Mouse (Mus musculus): Measurements from ENCODE around the gene Cpped1.

Cpped1 gene

DNA sequence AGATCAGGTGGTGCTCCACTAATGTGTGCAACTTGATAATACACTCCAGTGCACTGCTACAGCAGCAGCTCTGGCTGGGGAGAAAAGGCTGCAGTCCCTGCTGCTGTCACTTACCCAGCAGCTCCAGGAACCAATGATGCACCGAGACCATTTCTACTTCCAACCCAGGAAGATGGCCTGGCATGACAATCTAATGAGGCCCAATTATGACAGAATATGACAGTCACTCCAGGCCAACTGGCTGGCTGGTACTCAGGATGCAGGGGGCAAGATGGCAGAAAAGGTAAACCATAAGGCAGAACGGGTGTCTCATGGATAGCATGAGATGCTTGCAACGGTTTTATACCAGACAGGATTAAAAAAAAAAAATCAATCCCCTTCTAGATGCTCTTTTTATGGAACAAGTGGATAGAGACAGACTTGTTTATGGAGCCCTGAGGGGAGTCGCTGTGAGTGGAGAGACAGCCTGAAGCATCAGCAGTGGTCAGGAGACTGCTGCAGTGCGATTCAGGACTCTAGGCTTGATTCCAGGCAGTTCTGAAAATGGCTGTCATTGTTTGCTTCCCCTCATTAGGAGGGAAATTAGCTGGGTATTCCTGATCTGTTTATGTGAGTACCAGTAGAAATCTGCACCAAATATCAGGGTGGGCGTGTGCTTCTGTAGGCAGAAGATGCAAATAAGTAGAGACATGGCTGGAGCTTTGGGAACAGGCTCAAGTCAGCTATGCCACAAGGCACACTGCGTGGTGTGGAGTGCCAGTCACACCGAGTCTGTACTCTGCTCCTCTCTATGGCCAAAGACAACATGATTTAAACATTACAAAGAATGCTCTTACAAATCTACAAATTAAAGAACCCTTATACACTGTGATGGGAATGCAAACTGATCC is 56.3 kb downstream of the Cpped1 start:
- POLR2A ChIA-PET, result no interaction called here
- CTCF ChIA-PET, result no interaction called here

DNA sequence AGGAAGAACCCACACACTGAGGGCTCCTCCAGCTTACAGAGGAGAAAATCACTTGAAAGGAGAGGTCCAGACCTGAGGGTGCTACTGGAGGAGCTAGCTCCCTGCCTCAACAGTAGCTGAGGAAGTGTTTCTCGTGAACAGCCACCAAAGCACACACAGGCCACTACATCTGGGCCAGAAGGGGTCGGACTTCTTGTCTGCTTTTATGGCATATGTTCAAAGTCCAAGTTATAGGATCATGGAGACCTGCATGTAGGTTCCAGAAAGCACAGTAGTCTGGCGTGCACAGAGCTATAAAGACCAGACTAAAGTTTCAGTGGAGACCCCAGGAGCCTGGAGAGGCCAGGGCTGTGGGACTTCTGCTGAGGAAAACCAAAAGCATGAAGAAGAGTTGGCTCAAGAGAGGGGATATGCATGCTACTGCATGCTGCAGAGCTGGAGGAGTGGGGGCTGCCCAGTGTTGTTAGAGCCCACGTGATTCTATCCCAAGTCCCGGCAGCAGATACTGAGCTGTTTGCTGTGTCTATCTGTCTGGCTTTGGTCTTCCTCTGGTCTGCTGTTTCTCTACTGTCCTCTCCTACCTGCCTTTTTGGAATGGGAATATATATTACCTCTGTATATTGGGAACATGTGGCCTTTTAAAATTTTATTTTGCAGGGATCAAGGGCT is 60.1 kb downstream of the Cpped1 start:
- ChIA-PET CTCF (no interaction called here), POLR2A (interaction anchor here in 1 of 4 experiments (1.1 kb wide), 1 partner anchor 27 kb away, joined by 3 read pairs; no protein-coding TSS in a partner anchor)

DNA sequence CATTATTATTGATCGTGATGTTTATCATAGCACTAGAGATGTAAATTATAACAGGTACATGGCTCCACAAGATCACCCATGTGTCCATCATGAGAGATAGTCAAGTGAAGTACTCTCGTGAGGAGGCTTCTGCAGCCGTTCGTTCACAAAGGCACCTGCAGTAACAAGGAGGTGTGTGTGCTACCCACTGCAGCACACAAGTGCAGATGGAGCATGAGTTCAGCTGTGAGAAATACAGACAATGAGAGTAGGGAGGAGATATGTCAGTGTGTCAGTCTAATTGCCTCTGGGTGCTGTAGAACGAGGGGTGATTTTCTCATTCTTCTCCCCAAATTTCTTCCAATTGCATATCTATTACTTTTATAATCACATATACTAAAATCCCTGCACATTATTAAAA is 63.9 kb downstream of the Cpped1 start:
- CTCF ChIA-PET, result interaction anchor here in 2 of 4 experiments (0.6 to 0.7 kb wide), 2 partner anchors 123 to 765 kb away, joined by 3 read pairs; no protein-coding TSS in a partner anchor

DNA sequence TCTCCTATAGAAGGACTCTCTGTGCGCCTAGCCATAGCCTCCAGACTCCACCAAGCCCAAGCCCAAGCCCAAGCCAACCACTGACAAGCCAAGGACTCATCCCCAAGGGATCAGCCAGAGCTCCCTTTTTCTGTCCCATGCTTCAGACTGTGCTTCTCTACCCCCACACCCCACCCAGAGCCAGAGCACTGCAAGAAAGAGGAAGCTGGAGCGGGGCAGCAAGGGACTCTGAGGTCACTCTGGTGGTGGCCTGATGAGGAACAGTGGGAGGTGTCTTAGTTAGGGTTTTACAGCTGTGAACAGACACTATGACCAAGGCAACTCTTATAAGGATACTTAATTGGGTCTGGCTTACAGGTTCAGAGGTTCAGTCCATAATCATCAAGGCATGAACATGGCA is 65.8 kb downstream of the Cpped1 start:
- POLR2A ChIA-PET, result interaction anchor here in 1 of 4 experiments (0.7 to 0.9 kb wide), 2 partner anchors 9 to 25 kb away, joined by 3 read pairs; no protein-coding TSS in a partner anchor
- CTCF ChIA-PET, result interaction anchor here in 1 of 4 experiments (0.6 kb wide), 1 partner anchor 1057 kb away, joined by 3 read pairs; no protein-coding TSS in a partner anchor

More for the DNA sequence above, 63.9 kb downstream of the Cpped1 start:
- POLR2A ChIA-PET, result interaction anchor here in 1 of 4 experiments (1.0 kb wide), 1 partner anchor 59 kb away, joined by 3 read pairs; no protein-coding TSS in a partner anchor

DNA sequence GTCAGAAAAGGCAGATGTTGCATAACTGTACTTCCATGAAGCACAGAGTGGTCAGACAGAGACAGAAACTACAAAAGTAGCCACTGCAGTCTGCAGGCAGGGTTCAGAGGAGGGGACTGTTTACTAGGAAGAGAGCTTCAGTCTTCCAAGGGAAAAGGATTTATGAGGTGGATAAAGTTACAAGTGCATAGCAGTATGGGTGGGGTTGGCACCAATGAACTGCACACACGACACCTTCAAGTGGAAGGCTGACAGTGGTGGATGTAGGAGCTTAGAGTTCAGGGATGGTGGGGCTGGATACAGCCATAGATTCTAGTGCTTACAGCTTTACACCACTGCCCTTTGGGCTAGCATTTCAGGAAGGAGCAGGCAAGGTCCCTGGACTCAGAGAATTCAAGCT is 75.8 kb downstream of the Cpped1 start:
- CTCF ChIA-PET, result no interaction called here

DNA sequence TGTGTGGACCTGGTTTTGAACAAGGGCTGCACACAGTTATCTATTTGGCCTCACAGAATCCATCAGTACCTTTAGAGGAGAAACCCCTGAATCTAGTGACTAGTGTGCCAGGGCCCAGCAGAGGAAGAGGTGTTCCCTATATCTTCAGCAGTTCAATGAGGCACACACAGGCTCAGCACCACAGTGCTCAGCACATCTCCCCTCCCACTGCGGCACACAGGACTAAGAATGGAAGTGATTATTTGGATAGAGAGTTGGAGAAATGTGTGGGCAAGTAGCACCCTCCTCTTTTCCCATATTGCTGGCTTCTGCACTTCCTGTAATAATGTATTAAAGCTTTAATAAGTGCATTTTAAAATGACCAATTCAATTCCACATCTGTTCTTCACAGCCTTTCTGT is 80.4 kb downstream of the Cpped1 start:
- ChIA-PET POLR2A (interaction anchor here in 1 of 4 experiments (0.6 kb wide), 1 partner anchor 367 kb away, joined by 3 read pairs; no protein-coding TSS in a partner anchor), CTCF (no interaction called here)

More for the DNA sequence above, 75.8 kb downstream of the Cpped1 start:
- POLR2A ChIA-PET, result interaction anchor here in 1 of 4 experiments (0.5 to 1.4 kb wide), 2 partner anchors 49 to 705 kb away, joined by 6 to 9 read pairs; no protein-coding TSS in a partner anchor

DNA sequence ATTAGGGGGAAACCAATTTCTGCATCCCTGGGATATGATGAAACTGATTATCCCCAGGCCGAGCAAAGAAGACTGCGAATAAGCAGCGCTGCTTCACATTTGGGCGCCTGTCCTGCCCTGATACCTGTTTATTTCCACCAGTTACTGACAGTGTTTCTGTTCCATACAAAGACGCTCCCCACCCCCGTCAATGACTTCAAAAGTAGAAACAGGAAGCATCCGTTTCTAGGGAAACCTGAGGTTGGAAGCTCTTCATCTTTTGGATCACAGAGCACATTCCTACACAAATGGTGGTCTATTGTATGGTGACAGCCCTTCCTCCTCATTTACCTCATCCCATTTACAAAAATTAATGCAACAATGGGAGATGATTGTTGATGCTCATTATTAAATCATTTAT is 84.4 kb downstream of the Cpped1 start:
- POLR2A ChIA-PET, result interaction anchor here in 1 of 4 experiments (1.0 to 1.2 kb wide), 3 partner anchors 8 to 182 kb away, joined by 3 read pairs; no protein-coding TSS in a partner anchor
- CTCF ChIA-PET, result no interaction called here

DNA sequence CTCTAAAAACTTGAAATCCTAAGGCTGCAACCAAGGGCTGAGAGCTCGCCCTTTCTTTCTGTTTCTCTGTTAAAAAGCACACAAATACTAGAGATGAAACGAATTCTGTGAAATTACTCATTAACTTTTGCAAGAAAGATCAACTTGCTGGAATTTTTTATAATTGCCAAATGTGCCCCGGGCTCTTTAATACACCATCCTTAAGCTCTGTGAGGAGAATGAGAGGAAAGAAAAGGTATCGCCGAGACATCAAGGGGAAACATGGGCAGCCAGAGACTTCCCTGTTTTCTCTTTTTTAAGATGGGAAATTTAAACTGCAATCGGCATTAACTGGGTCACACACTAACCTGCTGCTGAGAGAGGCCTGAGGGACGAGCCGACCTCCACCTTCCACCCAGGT is 84.9 kb downstream of the Cpped1 start:
- ChIA-PET POLR2A (interaction anchor here in 1 of 4 experiments (1.2 kb wide), 1 partner anchor 181 kb away, joined by 3 read pairs; no protein-coding TSS in a partner anchor), CTCF (no interaction called here)

DNA sequence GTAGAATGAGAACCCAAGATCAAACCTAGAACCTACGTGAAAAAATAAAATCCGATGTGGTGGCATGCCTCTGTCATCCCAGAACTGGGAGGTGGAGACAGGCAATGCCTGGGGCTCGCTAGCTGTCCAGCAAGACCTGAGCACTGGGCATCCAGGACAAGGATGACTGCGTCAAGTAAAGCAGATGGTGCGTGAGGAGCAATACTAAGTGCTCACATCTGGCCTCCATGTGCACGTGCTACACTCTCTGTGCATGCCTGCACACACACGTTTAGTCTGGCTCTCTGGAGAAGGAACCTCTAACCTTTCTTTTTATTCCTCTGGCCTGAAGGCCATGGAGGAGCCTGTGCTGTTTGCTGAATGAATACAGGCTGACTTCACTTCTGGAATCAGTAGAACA is 88.5 kb downstream of the Cpped1 start:
- POLR2A ChIA-PET, result no interaction called here
- CTCF ChIA-PET, result no interaction called here

DNA sequence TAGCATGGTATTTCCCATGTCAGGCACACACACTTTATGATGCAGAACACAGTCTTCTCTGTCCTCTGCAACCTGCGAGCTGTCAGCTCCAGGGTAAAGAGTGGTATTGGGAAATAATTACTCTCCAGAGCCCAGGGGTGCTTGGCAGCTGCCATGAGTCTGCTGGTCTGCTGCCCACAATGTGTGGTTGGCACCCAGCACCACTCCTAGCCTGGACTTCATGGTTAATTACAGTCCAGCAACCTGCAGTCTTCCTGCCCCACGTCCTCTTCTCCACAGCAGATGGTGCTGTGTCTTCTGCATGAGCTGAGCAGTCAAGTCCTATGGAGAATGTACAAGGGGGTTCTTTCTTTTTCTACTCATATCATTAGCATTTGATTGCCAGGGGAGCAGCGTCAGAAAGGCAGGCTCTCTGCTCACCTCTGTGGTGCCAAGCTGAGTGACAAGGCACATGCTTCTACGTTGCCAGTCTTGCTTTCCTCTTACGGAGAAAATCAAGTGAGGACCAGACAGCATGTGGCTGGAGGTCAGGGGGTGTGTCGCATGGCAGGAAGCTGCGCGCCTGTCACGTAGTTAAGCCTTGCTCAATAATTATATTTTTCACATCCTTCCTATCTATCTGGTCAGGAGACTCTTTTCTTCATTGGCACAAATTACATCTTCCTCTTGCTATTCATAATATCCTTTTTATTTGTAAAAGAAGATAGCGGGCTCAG is 94.2 kb downstream of the Cpped1 start:
- POLR2A ChIA-PET, result no interaction called here
- CTCF ChIA-PET, result no interaction called here

DNA sequence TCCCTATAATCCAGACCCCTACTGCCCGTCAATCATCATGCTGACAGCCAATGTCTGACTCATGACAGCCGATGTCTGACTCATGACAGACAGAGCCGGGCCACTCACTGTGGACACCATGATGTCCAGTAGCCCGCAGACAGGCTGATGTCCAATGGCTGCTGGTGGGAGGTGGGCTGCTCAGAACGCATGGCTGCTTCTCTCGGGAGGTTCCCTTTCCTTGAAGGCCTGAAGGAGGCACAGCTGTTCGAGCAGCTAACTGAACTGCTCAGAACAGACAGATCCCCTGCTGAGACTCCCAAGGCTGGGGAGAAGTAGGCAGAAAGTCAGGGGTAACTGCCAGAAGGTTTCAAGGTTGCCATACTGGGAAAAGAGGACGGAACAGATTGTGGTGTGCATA is 97.1 kb downstream of the Cpped1 start:
- ChIA-PET POLR2A (no interaction called here), CTCF (no interaction called here)

DNA sequence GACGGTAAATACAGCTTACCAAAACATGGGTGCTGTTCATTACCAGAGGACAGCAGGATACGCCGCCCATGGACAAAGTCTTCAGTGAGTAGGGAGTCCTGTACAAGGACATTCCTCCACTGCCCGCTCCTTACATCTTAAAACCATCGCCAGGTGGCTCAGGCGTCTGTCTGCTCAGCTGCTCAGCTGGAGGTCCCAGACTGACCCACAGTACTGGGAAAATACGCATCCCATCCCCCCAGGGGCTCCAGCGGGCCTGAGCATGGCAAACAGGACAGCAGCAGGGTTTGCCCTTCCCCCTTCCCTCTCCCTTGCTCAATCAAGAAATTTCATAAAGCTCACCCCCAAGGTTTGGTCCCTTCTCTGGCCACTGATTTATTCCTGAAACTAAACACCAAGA is 99.6 kb downstream of the Cpped1 start:
- ChIA-PET POLR2A (interaction anchor here in 1 of 4 experiments (0.6 to 0.7 kb wide), 3 partner anchors 23 to 1340 kb away, joined by 3 to 4 read pairs (median 3); no protein-coding TSS in a partner anchor), CTCF (interaction anchor here in 2 of 4 experiments (0.5 to 0.6 kb wide), 2 partner anchors 50 to 341 kb away, joined by 3 read pairs; no protein-coding TSS in a partner anchor)

DNA sequence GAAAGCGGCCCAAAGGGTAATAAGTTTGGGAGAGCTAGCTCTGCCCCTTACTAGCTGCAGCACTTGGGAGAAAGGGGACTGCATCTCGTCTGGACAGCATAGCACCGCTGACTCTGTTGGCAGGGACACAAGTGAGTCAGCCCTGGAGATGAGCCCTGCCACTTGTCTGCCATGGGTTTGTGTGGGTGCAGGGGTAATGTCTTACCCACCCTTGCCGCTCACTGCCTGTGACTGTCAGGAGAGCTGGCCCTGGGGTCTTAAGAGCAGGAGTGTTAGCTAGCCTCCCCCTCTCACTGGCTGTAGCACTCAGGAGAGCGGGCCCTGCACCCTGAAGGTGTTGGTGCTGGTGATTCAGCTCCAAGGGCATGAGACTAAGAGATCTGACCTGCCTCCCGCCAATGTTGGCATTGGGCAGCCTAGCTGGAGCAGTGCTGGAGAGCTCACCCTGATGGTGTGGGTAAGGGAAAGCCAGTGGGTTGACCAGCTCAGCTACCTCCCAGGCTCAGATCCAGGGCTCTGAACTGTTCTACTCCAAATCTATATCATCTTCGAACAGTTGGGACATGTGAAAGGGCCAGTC is 107.2 kb downstream of the Cpped1 start:
- POLR2A ChIA-PET, result interaction anchor here in 1 of 4 experiments (0.7 to 1.4 kb wide), 2 partner anchors 353 to 442 kb away, joined by 3 read pairs; no protein-coding TSS in a partner anchor

DNA sequence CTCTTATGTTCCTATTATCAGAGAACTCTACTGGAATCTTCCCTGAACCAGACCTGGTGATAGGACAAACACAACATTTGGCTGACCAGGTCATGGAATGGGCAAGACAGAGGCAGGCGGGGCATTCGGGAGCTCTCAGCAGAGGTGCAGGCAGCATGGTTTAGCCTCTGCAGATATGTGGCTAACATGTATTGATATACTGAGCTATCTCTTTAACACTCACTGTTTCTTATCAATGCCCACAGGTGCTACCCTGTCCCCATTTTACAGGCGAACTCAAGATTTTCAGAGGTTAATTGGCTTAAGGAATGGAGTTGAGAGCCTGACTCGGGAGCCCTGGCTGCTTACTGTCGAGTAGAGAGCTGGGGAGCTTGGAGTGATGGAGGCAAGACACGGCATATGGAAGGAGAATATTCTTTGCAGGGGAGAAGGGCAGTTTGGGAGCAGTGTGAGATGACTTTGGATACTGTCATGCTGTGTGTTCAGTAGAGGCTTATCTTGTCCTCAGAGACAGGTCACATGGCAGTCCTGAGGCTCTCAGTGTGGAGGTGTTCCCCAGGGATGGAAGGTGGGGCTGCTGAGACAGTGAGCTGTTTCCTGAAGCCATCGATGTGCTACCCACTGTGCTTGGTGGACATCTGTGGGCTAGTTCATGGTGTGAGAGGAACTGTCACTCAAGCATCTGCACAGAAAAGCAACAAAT is 113.3 kb downstream of the Cpped1 start:
- POLR2A ChIA-PET, result interaction anchor here in 1 of 4 experiments (1.0 to 1.8 kb wide), 2 partner anchors 9 to 12 kb away, joined by 3 read pairs; no protein-coding TSS in a partner anchor
- CTCF ChIA-PET, result interaction anchor here in 1 of 4 experiments (0.6 kb wide), 1 partner anchor 165 kb away, joined by 6 read pairs; no protein-coding TSS in a partner anchor

More for the DNA sequence above, 107.2 kb downstream of the Cpped1 start:
- CTCF ChIA-PET, result interaction anchor here in 1 of 4 experiments (0.6 kb wide), 1 partner anchor 35 kb away, joined by 4 read pairs; no protein-coding TSS in a partner anchor

DNA sequence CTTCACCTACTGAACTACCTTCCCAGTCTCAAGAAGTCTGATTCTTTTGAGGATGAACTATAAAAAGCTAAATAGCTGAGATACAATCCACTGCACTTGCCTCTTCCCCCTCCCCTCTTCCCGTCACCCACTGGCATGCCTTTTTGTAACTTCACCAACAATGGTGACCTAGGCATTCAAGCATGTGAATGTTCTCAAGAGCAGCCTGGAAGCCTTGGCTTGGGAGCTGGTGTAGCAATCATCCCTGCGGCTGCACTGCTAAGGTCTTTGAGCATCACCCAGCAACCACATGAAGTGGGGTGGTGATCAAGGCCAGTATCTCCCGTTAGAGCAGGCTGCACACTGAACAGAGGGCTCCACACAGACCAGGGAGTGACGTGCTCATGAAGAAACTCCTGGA is 114.6 kb downstream of the Cpped1 start:
- CTCF ChIA-PET, result no interaction called here
- POLR2A ChIA-PET, result interaction anchor here in 1 of 4 experiments (1.8 kb wide), 1 partner anchor 11 kb away, joined by 3 read pairs; no protein-coding TSS in a partner anchor

DNA sequence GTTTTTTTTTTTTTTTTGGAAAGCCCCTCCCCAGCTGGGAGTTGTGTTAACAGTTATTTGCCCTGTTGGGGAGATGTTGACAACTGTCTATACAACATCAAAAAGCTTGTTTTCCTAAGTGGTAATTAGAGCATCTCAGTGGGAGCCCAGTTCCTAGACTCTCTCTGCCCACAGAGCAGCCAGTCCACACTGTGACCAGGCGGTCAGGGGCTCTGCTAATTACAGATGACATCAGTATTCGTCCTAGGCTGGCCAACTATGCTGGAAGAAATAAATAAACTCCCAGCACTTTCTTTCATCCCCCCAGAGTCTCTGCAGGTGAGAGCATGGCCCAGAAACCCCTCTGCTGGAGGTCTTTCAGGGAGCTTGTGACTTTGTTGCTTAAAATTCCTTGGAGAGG is 115.9 kb downstream of the Cpped1 start:
- POLR2A ChIA-PET, result interaction anchor here in 1 of 4 experiments (0.7 kb wide), 1 partner anchor 68 kb away, joined by 7 read pairs; no protein-coding TSS in a partner anchor
- CTCF ChIA-PET, result no interaction called here

DNA sequence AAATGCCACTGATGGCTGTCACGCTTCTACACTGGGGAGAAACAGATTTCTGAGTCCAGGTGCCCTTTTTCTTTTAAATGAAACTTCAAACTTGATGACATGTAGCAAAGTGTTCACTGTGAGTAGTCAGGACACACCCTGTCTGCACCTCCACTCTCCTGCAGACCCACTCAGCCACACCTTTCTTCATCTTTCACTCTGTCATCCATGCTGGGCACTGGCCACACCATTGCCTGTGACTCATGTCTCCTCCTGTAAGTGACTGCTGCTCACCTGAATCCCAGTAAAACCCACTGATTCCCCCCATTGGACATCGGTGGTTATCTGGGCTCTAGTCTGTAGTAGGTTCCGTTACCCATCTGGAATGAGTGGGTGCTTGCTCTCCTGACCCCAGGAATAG is 118.8 kb downstream of the Cpped1 start:
- ChIA-PET POLR2A (no interaction called here), CTCF (no interaction called here)

DNA sequence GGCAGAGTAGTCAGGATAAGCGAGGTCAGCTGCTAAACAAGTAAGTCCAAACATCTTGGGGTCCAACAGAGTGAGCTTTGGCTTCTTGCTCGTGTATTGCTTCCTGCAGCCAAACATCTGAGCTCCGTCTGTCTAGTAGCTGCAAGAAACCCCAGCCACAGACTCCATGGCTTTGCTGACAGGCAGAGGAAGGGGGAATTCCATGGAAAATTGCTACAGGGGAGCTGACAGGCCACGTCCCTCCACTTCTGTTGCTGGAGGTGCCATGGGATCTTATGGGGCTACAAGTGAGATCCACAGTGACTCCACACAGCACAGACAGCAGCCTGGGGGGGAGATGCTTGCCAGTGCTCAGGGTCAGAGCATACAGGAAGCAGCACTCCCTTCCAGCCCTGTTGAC is 123.4 kb downstream of the Cpped1 start:
- ChIA-PET POLR2A (interaction anchor here in 1 of 4 experiments (1.7 kb wide), 1 partner anchor 42 kb away, joined by 3 read pairs; no protein-coding TSS in a partner anchor), CTCF (no interaction called here)
